Mouse (Mus musculus): ENCODE results near the gene Osm. TPM values are rescaled to one million over a fixed set of nuclear protein-coding genes. Genes with fewer than 3 reads are reported as not detected.
A peak's percentile ranks its signal among the peaks of the same experiment; 100 is the strongest.

Gene Osm
- total and polyA plus RNA-seq, 2 experiments from 2014 or later, result 0.05 to 0.13 TPM

DNA sequence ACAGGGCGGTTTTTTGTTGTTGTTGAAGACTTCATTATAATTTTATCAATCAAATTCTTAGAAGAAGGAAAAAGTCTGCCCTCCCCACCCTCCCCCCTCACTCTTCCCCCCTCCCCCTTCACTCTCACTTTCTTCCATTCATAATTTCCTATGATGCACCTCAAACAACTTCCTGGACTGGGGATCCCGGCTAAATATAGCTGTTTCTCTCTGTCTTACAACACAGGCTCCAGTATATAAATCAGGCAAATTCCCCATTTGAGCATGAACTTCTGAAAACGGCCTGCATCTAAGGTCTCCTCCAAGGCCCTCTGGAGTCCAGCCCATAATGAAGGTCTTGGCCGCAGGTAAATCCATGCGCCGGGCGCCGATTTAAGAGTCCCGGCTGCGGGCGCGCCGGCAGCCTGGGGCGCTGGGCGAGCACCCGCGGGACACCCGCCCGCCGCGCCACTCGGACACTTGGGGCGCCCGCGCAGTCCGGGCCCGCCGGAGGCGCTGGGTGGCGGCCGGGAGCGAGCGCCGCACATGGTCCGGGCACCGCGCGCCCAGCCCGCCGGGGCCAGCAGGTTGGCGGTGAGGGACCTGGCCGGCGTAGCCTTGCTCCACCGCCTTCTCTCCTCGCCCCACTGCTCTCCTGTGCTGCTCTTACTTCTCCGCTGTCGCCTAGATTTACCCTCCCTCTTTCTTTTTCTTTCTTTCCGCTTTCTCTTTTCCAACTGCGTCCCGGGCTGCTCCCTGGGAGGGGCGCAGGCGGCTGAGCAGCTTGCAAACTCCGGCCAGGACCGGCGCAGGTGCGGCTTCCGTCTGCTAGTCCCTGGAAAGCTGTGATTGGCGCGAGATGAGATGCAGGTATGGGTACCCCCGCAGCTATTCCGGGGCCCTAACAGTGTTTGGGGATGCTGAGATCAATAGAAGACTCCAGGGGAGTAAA is 30.3 kb downstream of the Osm start:
- no peaks in the 10 kb centered on the region for H3K9me3 ChIP-seq (ENCODE audit: low read length)
- peak overlapping the region; percentile 91 for H3K4me2 ChIP-seq (ENCODE audit: low read depth)

DNA sequence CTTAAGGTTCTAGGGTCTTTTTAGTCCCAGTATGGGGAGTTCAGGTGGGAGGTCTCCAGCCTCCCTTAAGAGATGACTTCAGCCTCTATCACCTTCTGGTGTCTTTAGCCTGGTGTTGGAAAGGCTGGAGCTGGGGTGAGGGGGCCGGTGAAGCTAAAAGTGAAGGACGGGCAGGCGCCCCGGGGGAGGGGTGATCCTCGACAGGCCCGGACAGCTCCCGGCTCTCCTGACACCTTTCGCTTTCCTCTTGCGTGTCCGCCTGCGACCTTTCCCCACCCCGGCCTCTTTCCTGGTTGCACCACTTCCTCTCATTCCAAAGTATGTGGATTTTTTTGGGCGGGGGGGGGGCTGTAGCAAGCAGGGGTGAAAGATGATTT is 31.0 kb downstream of the Osm start:
- H3K9ac ChIP-seq, result peak overlapping the region; percentile 40; the same call in 1 of the 2 replicates
- no peaks in the 10 kb centered on the region for H3K4me1 ChIP-seq (ENCODE audit: insufficient read depth)
- H3K4me3 ChIP-seq (ENCODE audit: low read depth, low read length), result peak overlapping the region; percentile 46
- H3K27ac ChIP-seq (ENCODE audit: low read depth, low read length), result no peak overlapping the region
- peaks cover 26% of the 10 kb centered on the region for H3K27me3 ChIP-seq (ENCODE audit: insufficient read depth, low read length)
- WGBS, result 10% methylated on average over 13 of the region's 13 CpGs
- no peak for ATAC-seq
- H3K9me3 ChIP-seq (ENCODE audit: low read length), result no peaks in the 10 kb centered on the region
- no peak for TF ChIP-seq CTCF (IDR thresholded peaks at IDR 0.05; ENCODE audit: low read depth)
- no peaks in the 10 kb centered on the region for H3K36me3 ChIP-seq (ENCODE audit: insufficient read depth)
- H3K4me2 ChIP-seq (ENCODE audit: low read depth), result peak overlapping the region; percentile 91
- DNase-seq, result no peak

More for the DNA sequence above, 30.3 kb downstream of the Osm start:
- Histone ChIP-seq H3K27ac (ENCODE audit: low read depth, low read length) (no peak overlapping the region), H3K9ac (peak overlapping the region; percentile 40), H3K4me1 (ENCODE audit: insufficient read depth) (no peaks in the 10 kb centered on the region), H3K27me3 (ENCODE audit: insufficient read depth, low read length) (peaks cover 26% of the 10 kb centered on the region), H3K36me3 (ENCODE audit: insufficient read depth) (no peaks in the 10 kb centered on the region), H3K4me3 (ENCODE audit: low read depth, low read length) (peak overlapping the region; percentile 46)
- 2% methylated on average over 61 of the region's 61 CpGs for whole genome bisulfite sequencing
- ATAC-seq, result peak; percentile 54
- no peak for TF ChIP-seq CTCF (IDR thresholded peaks at IDR 0.05; ENCODE audit: low read depth)
- peak; percentile 12 for DNase-seq

DNA sequence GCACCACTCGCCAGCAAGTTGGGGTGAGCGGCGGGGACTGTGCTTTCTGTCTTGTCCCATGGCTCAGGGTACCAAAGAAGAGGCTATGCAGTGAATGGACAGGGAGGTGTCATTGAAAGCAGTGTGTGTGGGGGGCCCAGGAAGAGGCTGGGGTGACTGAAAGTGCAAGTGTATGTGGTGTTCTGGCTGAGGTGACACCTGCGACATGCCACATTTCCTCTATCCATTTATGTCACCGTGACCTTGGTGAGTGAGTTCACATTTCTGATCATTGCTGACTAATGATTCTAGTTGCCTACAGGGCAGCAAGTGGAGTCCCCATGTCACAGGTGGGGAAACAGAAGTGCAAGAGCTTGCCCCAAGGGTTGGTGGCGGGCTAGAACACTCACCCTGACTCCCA is 32.3 kb downstream of the Osm start:
- WGBS, result 82% methylated on average over 6 of the region's 6 CpGs
- Histone ChIP-seq H3K36me3 (ENCODE audit: insufficient read depth) (no peaks in the 10 kb centered on the region), H3K4me2 (ENCODE audit: low read depth) (no peak overlapping the region), H3K4me3 (ENCODE audit: low read depth, low read length) (no peak overlapping the region), H3K27ac (ENCODE audit: low read depth, low read length) (no peak overlapping the region), H3K9me3 (ENCODE audit: low read length) (no peaks in the 10 kb centered on the region), H3K4me1 (ENCODE audit: insufficient read depth) (no peaks in the 10 kb centered on the region), H3K9ac (no peak overlapping the region), H3K27me3 (ENCODE audit: insufficient read depth, low read length) (peaks cover 26% of the 10 kb centered on the region)
- ATAC-seq (no peak), DNase-seq (no peak)
- no peak for TF ChIP-seq CTCF (IDR thresholded peaks at IDR 0.05; ENCODE audit: low read depth)

- H3K27me3 ChIP-seq (ENCODE audit: insufficient read depth, low read length), result peaks cover 17% of the 10 kb centered on the region
- H3K27ac ChIP-seq (ENCODE audit: low read depth, low read length), result no peak overlapping the region
- peak; percentile 35; the same call in 1 of the 2 replicates for TF ChIP-seq CTCF (IDR thresholded peaks at IDR 0.05; ENCODE audit: low read depth)
- H3K9me3 ChIP-seq (ENCODE audit: low read length), result no peaks in the 10 kb centered on the region
- H3K4me2 ChIP-seq (ENCODE audit: low read depth), result no peak overlapping the region
- H3K4me3 ChIP-seq (ENCODE audit: low read depth, low read length), result no peak overlapping the region
- DNase-seq (no peak), ATAC-seq (peak; percentile 27; the same call in 1 of the 2 replicates)
- H3K36me3 ChIP-seq (ENCODE audit: insufficient read depth), result no peaks in the 10 kb centered on the region
- H3K9ac ChIP-seq, result no peak overlapping the region
- H3K4me1 ChIP-seq (ENCODE audit: insufficient read depth), result no peaks in the 10 kb centered on the region
- 22% methylated on average over 19 of the region's 20 CpGs for WGBS
Observed at GRCm38 (mm10) chr11:4270744-4271459, 34.7 kb downstream of the Osm start.

GRCm38 (mm10) chr11:4271544-4271943 is 35.3 kb downstream of the Osm start:
- DNase-seq (no peak), ATAC-seq (no peak)
- no peaks in the 10 kb centered on the region for H3K4me1 ChIP-seq (ENCODE audit: insufficient read depth)
- H3K27ac ChIP-seq (ENCODE audit: low read depth, low read length), result no peak overlapping the region
- no peak overlapping the region for H3K4me2 ChIP-seq (ENCODE audit: low read depth)
- WGBS, result 64% methylated on average over 11 of the region's 11 CpGs
- TF ChIP-seq CTCF (IDR thresholded peaks at IDR 0.05; ENCODE audit: low read depth), result no peak
- peaks cover 12% of the 10 kb centered on the region; the same call in 1 of the 2 replicates for H3K27me3 ChIP-seq (ENCODE audit: insufficient read depth, low read length)
- H3K9ac ChIP-seq, result no peak overlapping the region
- H3K36me3 ChIP-seq (ENCODE audit: insufficient read depth), result no peaks in the 10 kb centered on the region
- H3K4me3 ChIP-seq (ENCODE audit: low read depth, low read length), result no peak overlapping the region
- H3K9me3 ChIP-seq (ENCODE audit: low read length), result no peaks in the 10 kb centered on the region

DNA sequence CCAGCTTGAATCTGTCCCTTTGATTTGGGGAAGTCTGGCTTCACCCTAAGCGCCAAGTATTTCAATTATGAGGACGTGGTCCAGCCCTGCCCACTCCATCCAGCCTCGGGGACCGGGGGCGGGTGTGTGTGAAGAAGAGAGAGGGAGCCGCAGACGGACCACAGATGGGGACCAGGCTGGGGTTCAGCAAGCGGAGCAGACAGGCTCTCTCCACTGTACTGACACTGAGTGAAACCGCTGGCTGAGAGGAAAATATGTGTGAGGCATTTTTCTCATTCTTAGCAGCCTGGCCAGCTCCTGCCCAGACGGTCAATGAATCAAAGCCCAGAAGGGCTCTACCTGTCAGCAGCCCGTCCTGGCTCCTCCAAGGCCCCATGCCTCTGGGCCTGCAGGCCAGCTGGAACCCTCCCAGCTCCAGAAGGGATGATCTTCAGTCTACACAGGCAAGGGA is 40.2 kb downstream of the Osm start:
- WGBS, result 53% methylated on average over 11 of the region's 11 CpGs
- Histone ChIP-seq H3K9ac (no peak overlapping the region), H3K36me3 (ENCODE audit: insufficient read depth) (no peaks in the 10 kb centered on the region), H3K27me3 (ENCODE audit: insufficient read depth, low read length) (no peaks in the 10 kb centered on the region), H3K4me2 (ENCODE audit: low read depth) (no peak overlapping the region), H3K27ac (ENCODE audit: low read depth, low read length) (no peak overlapping the region), H3K4me3 (ENCODE audit: low read depth, low read length) (no peak overlapping the region), H3K9me3 (ENCODE audit: low read length) (no peaks in the 10 kb centered on the region), H3K4me1 (ENCODE audit: insufficient read depth) (no peaks in the 10 kb centered on the region)
- TF ChIP-seq CTCF (IDR thresholded peaks at IDR 0.05; ENCODE audit: low read depth), result no peak
- DNase-seq (no peak), ATAC-seq (no peak)

DNA sequence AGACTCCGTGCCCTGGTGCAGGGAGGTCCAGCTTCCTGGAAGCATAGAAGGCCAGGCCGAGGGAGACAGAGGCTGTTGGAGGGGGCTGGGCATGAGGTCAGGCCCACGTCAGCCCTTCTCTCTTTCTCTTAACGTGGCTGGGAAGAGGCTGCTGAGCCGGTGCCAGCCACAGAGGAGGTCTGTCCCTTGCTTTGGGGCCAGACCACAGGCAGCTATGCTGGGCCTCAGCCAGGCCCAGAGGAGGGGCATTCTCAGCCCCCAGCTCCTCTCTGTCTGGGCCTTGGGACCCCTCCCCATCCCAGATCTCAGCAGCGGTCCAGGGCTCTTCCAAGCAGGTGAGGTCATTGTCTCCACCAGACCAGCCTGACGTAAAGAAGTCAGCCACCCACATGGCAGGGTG is 43.7 kb downstream of the Osm start:
- H3K4me2 ChIP-seq (ENCODE audit: low read depth), result no peak overlapping the region
- 35% methylated on average over 7 of the region's 7 CpGs for WGBS
- no peaks in the 10 kb centered on the region for H3K27me3 ChIP-seq (ENCODE audit: insufficient read depth, low read length)
- H3K4me3 ChIP-seq (ENCODE audit: low read depth, low read length), result no peak overlapping the region
- no peaks in the 10 kb centered on the region for H3K36me3 ChIP-seq (ENCODE audit: insufficient read depth)
- TF ChIP-seq CTCF (IDR thresholded peaks at IDR 0.05; ENCODE audit: low read depth), result no peak
- DNase-seq (no peak), ATAC-seq (peak; percentile 25; the same call in 1 of the 2 replicates)
- no peak overlapping the region for H3K9ac ChIP-seq
- H3K4me1 ChIP-seq (ENCODE audit: insufficient read depth), result no peaks in the 10 kb centered on the region
- H3K27ac ChIP-seq (ENCODE audit: low read depth, low read length), result no peak overlapping the region
- H3K9me3 ChIP-seq (ENCODE audit: low read length), result no peaks in the 10 kb centered on the region
